Mouse (Mus musculus) B cell, adult 2 months (primary cell): ENCODE results near the gene Trmt5.

Experiments used
- DNase-seq, 2 experiments: peaks; one replicate each; pipeline ENCODE4 v3.0.0; 2022

Gene Trmt5

GRCm38 (mm10) chr12:73286287-73287092, at the start of gene Trmt5, which contains the start of gene Slc38a6:
Gene Trmt5 (minus strand): TSS chr12:73286710.
Gene Slc38a6 (plus strand): TSS chr12:73286779.
- DNase-seq: peak; percentile 94

- no peak for DNase-seq
Measured at GRCm38 (mm10) chr12:73334051-73334551, 47.6 kb upstream of the Trmt5 start.

GRCm38 (mm10) chr12:73332701-73333100, 46.2 kb upstream of the Trmt5 start:
- DNase-seq: no peak

GRCm38 (mm10) chr12:73330236-73330635, 43.7 kb upstream of the Trmt5 start:
- no peak for DNase-seq

- DNase-seq: no peak
Measured at GRCm38 (mm10) chr12:73328448-73329167, 42.1 kb upstream of the Trmt5 start.

GRCm38 (mm10) chr12:73327381-73327780, 40.9 kb upstream of the Trmt5 start:
- no peak for DNase-seq

- DNase-seq: no peak
Measured at GRCm38 (mm10) chr12:73325617-73326016, 39.1 kb upstream of the Trmt5 start.

GRCm38 (mm10) chr12:73325181-73325580, 38.7 kb upstream of the Trmt5 start:
- DNase-seq: no peak

GRCm38 (mm10) chr12:73324742-73325141, 38.2 kb upstream of the Trmt5 start:
- no peak for DNase-seq

- no peak for DNase-seq
Measured at GRCm38 (mm10) chr12:73324180-73324586, 37.7 kb upstream of the Trmt5 start.

- DNase-seq: no peak
Measured at GRCm38 (mm10) chr12:73317706-73318686, 31.5 kb upstream of the Trmt5 start.

- DNase-seq: no peak
Measured at GRCm38 (mm10) chr12:73308711-73309110, 22.2 kb upstream of the Trmt5 start.

- DNase-seq: no peak
Measured at GRCm38 (mm10) chr12:73307750-73308149, 21.2 kb upstream of the Trmt5 start.

GRCm38 (mm10) chr12:73304636-73305035, 18.1 kb upstream of the Trmt5 start:
- no peak for DNase-seq

GRCm38 (mm10) chr12:73300531-73300930, 14.0 kb upstream of the Trmt5 start:
- DNase-seq: no peak

GRCm38 (mm10) chr12:73298621-73299020, 12.1 kb upstream of the Trmt5 start:
- no peak for DNase-seq

- no peak for DNase-seq
Measured at GRCm38 (mm10) chr12:73295505-73296140, 9.1 kb upstream of the Trmt5 start.

- DNase-seq: no peak
Measured at GRCm38 (mm10) chr12:73294884-73295283, 8.4 kb upstream of the Trmt5 start.

- DNase-seq: no peak
Measured at GRCm38 (mm10) chr12:73288626-73289025, 2.1 kb upstream of the Trmt5 start.

GRCm38 (mm10) chr12:73287609-73288008, 1.1 kb upstream of the Trmt5 start:
- DNase-seq: no peak

- no peak for DNase-seq
Measured at GRCm38 (mm10) chr12:73274921-73275320, 11.6 kb downstream of the Trmt5 start.

GRCm38 (mm10) chr12:73269933-73270332, 16.6 kb downstream of the Trmt5 start:
- no peak for DNase-seq
